In the genomic region with DNA sequence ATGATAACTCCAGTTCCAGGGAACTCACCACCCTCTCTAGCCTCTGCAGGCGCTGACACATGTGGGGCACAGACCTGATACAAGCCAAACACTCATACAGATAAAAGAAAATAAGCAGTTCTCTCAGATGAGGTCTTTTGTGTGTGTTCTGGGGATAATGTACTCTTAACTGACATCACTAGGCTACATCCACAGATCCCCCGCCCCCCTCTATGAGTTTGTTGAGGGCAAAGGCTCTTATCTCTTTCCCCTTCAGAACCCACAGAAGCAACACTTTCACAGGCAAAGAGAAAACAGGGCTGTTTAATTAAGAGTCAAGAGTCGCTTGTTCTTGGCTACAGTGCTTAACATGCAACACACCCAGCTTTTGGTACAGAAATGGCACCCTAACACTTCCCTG, we compare ENCODE assay signal across 35 mouse cellular contexts. TPM values are rescaled to one million over a fixed set of nuclear protein-coding genes. Genes with fewer than 3 reads are reported as not detected.
"Had no signal": no experiment of that assay in that cellular context is flagged by ENCODE, and none has a peak within 500 bp of the region (broad histone marks: within the 10 kb centered on the region; RNA-seq: fewer than 3 reads in every experiment).

No protein-coding gene starts in this region.

- H3K9ac ChIP-seq: heart, embryonic 12.5 days; heart, embryonic 13.5 days; heart, embryonic 15.5 days; hindbrain, embryonic 12.5 days; hindbrain, embryonic 13.5 days; hindbrain, embryonic 14.5 days; hindbrain, embryonic 15.5 days; intestine, embryonic 15.5 days; kidney, embryonic 15.5 days had no signal

- H3K4me2 ChIP-seq: heart, embryonic 11.5 days; heart, embryonic 12.5 days; heart, embryonic 13.5 days; heart, embryonic 15.5 days; hindbrain, embryonic 12.5 days; hindbrain, embryonic 13.5 days; hindbrain, embryonic 14.5 days; hindbrain, embryonic 15.5 days; intestine, embryonic 15.5 days; kidney, embryonic 15.5 days had no signal

- H3K27ac ChIP-seq: heart, embryonic 13.5 days; heart, embryonic 15.5 days; hindbrain, embryonic 10.5 days; hindbrain, embryonic 12.5 days; hindbrain, embryonic 13.5 days; hindbrain, embryonic 14.5 days; hindbrain, embryonic 15.5 days; hindbrain, postnatal 0 days; intestine, embryonic 15.5 days; kidney, embryonic 15.5 days; kidney, postnatal 0 days; layer of hippocampus, adult 2 months; left cerebral cortex, adult 2 months had no signal

- ATAC-seq: hindbrain, embryonic 16.5 days; hindbrain, postnatal 0 days; inflammation-experienced regulatory T-cells, adult 6 months had no signal

- DNase-seq: heart, postnatal 10 days; heart, postnatal 14 days; heart, postnatal 36 days; heart, postnatal 4 days; kidney, adult 11 months; kidney, adult 18-20 months; kidney, adult 2 months; kidney, adult 8-10 months; kidney, adult 9 months; kidney, postnatal 10 days; kidney, postnatal 14 days; kidney, postnatal 25 days; kidney, postnatal 36 days; kidney, postnatal 4 days; layer of hippocampus, adult 9-11 months; layer of hippocampus, postnatal 36 days had no signal

- H3K27me3 ChIP-seq: heart, embryonic 12.5 days; heart, embryonic 13.5 days; heart, embryonic 15.5 days; hindbrain, embryonic 12.5 days; hindbrain, embryonic 13.5 days; hindbrain, embryonic 15.5 days; intestine, embryonic 15.5 days; kidney, embryonic 15.5 days had no signal

- H3K4me3 ChIP-seq: heart, embryonic 12.5 days; heart, embryonic 13.5 days; heart, embryonic 15.5 days; hindbrain, embryonic 10.5 days; hindbrain, embryonic 12.5 days; hindbrain, embryonic 13.5 days; hindbrain, embryonic 15.5 days; intestine, embryonic 15.5 days; kidney, embryonic 15.5 days; layer of hippocampus, adult 2 months; left cerebral cortex, adult 2 months had no signal

- H3K9me3 ChIP-seq: heart, embryonic 15.5 days; hindbrain, embryonic 12.5 days; hindbrain, embryonic 13.5 days; hindbrain, embryonic 15.5 days; intestine, embryonic 15.5 days; kidney, embryonic 15.5 days had no signal

- H3K4me1 ChIP-seq: heart, embryonic 12.5 days; heart, embryonic 13.5 days; heart, embryonic 15.5 days; hindbrain, embryonic 10.5 days; hindbrain, embryonic 12.5 days; hindbrain, embryonic 13.5 days; hindbrain, embryonic 15.5 days; intestine, embryonic 15.5 days; kidney, embryonic 15.5 days had no signal

RNA-seq across cellular contexts. Expression of a gene that starts 12.9 kb away (rescaled TPM):
- total RNA-seq: heart, postnatal 10 days; heart, postnatal 14 days; heart, postnatal 25 days; heart, postnatal 36 days; heart, postnatal 4 days; hematopoietic stem cell, adult 5-6 weeks had no signal
